Mouse (Mus musculus) large intestine, adult 2 months (tissue): ENCODE measurements around the gene Fryl. TPM values are rescaled to one million over a fixed set of nuclear protein-coding genes. Genes with fewer than 3 reads are reported as not detected.

ENCODE experiments used
- DNase-seq: peaks from one replicate; pipeline ENCODE4 v3.0.0-alpha.2; 2012; ENCODE audit warnings: low read depth, low spot score
- WGBS: fragments of 180-500 bp; shearing (Covaris S2); methylation state at CpG from one replicate; pipeline ENCODE4 v1.1.7; 2018; 5-methylcytosine and 5-hydroxymethylcytosine counted together
- polyA plus RNA-seq: library from polyadenylated mRNA; depleted of rRNA; stranded (reverse); fragments of >200 nt; gene quantifications from 2 replicates; pipeline ENCODE4 v1.2.3, GENCODE M21; 2012

The Fryl gene
- polyA plus RNA-seq, 1 experiment = 45.5 TPM

DNA sequence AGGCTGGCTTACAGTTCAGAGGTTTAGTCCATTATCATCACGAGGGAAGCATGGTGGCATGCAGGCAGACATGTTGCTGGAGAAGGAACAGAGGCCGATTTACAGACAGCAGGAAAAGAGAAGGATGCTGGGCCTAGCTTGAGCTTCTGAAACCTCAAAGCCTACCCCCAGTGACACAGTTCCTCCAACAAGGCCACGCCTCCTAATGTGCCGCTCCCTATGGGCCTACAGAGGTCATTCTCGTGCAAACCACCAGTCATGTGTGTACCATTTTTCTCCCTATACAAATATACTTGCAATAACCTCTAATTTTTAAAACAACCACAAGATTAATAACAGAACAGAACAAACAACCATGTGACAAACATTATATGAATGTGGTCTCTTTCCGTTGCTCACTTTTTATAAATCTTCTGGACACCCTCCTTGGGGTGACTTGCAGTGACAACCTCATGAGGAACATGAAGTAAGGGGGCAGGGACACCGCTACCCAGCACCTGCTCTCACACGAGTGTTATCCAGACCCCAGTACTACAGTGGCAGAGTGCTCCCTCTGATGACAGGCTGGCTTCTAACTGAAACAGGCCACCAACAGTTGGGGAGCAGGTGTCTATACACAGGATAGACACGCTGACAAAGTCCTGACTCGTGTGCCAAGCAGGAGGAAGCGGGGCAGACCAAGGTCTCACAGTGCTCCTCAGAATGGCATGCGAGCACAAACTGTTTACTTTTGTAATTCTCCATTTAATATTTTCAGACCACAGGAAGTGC is 80.9 kb downstream of the Fryl start:
- no peak for DNase-seq
- 77% methylated on average over 12 of the region's 12 CpGs for WGBS

DNA sequence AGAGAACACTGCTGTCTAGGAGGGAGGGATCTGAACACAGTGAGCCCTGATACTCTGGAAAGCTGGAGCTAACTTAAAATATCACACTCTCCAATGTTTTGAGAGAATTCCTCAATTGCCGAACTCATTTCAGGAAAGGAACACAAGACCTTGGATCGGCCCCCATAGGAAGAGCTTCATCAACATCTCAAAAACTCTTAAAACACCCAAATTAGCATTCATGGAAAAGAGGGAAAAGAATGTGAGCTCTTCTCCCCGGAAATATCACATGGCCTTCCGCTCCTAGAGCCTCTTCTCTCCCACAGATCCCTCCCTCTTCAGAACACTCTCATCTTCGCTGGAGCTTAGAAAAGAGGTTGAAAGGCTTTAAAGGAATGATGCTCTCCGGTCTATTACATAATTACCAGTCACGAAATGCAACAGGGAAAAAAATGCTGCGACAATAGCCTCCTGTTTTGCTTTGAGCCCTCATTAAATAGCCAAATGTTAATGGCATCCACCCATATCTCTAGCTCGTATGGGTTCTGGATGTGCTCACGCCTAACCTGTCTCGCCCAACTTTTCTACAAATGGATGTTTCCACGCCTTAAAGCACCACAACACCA is 84.4 kb downstream of the Fryl start:
- DNase-seq = no peak

GRCm38 (mm10) chr5:73171203-73171602 is 85.2 kb downstream of the Fryl start:
- WGBS = 29% methylated on average over 1 of the region's 1 CpGs
- no peak for DNase-seq

More for the DNA sequence above, 84.4 kb downstream of the Fryl start:
- WGBS = 65% methylated on average over 12 of the region's 12 CpGs

DNA sequence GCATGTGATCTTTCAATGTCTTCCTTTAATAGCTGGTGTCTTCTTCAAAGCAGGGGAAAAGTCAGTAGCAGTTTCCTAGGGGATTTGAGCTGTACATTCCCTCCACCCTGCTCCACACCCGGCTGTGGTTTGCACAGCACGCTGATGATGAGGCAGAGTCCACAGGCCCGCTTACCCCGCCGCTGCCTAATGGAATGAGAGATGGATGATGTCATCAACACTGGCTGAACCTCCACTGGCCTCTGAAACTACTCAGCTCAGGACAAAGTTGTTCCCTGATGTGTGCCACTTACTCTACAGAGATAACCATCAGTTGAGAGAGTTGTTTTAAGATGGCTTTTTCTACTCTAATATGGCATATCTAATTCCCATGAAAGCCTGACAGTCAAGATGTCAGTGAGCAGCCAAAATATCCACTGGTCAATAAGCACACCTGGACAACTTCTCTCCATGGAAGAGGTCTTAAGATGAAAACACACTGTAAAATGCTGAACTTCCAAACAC is 87.6 kb downstream of the Fryl start:
- DNase-seq = no peak
- WGBS = 10% methylated on average over 5 of the region's 5 CpGs

- 78% methylated on average over 18 of the region's 18 CpGs for WGBS
- no peak for DNase-seq
Measured at GRCm38 (mm10) chr5:73167976-73168768, 88.2 kb downstream of the Fryl start.

- no peak for DNase-seq
- 74% methylated on average over 6 of the region's 6 CpGs for WGBS
Measured at GRCm38 (mm10) chr5:73163970-73164369, 92.4 kb downstream of the Fryl start.

DNA sequence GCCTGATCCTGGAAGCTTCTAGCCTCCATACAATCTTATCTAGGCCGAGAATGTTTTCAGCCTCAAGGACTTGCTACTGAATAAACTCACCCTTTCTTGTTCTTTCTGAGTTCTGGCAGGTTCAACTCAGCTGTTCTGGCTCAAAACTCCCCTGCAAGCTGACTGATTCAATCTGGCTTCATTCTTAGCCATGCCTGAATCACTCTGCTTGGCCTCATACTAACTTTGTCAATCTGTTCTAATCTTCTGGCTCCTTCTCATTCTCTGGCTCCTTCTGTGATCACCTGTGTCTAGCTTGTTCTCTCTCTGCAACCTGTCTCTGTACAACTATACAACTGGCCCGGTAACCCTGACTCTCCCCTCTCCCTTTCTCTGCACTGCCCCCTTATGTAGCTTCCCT is 93.9 kb downstream of the Fryl start:
- WGBS = 77% methylated on average over 2 of the region's 2 CpGs
- no peak for DNase-seq

DNA sequence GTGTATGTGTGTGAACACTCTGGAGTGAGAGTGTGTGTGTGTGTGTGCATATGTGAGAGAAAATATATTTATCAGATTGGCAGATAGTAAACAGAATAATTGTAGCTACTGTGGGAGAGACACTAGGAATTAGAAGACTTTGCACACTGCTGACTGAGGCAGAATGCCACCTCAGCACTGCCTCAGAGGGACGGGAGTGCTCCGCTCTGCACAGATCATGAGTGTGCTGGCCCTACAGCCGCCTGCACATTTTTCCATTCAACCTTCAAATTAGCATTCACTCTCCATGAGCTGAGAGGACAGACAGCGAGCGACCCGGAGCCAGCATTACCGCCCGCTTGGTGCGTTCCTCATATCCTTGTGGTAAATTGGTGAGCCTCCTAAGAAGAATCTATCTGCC is 96.0 kb downstream of the Fryl start:
- 96% methylated on average over 9 of the region's 9 CpGs for WGBS
- DNase-seq = no peak

- DNase-seq = no peak
- 58% methylated on average over 6 of the region's 6 CpGs for WGBS
Measured at GRCm38 (mm10) chr5:73157502-73157901, 98.9 kb downstream of the Fryl start.

- no peak for DNase-seq
- 40% methylated on average over 5 of the region's 5 CpGs for WGBS
Measured at GRCm38 (mm10) chr5:73157009-73157408, 99.4 kb downstream of the Fryl start.

DNA sequence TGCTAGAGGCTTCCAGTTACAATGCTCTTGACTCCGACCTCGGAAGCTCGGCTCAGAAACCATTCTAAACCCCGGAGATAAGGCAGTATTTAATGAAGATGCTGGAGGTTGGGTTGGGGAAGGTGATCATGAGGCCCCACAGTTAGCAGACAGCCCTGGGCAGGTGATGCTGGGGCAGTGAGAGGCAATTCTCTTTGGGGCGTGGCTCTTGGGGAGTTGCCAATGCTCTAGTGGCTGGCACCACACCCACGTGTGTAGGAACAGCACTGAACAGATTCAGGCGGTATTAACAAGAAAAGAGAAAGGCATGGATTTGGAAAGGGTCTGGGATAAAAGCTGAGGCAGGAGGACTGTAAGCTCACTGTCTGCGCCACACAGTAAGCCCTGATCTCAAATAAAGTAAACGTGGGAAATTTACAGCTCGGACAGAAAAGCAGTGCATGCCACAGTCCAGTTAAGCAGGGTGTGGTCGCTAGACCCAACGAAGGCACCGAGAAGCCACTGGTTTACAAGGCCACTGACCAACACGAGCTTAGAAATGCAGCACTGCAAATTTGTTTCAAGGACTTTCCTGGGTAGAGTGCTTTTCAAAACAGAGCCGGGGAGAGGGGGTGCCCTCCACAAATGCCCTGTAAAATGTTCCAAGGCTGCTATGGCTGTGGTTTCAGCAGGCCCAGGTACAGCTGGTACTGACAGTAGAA is 100.0 kb downstream of the Fryl start:
- DNase-seq = peak; percentile 87
- 25% methylated on average over 15 of the region's 15 CpGs for WGBS

DNA sequence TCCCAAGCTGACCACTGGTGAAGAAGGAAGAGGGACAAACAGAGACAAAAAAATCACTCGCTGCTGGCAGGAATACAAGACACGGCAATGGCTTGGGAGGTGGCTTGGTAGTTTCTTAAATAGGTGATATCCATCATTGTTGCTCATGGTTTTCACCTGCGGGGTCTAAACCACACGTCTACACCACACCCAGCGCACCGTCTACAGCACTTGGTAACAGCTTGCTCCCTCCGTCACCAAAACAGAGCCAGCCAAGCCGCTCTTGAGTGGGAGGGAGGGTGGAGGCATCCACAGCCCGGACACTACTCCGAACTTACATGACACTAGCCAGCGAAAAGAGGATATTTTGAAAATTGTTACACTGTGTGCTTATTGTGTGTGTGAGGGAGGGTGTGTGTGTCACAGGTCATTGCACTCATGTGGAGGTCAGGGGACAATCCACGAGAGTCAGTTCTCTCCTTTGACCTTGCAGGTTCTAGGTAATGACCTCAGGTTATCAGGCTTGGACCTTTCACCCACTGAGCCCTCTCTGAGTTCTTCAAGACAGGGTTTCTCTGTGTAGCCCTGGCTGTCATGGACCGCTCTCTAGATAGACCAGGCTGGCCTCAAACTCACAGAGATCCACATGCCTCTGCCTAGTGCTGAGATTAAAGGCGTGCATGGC is 102.5 kb downstream of the Fryl start:
- WGBS = 93% methylated on average over 14 of the region's 14 CpGs
- DNase-seq = no peak

- peak; percentile 36 for DNase-seq
Measured at GRCm38 (mm10) chr5:73152206-73152605, 104.2 kb downstream of the Fryl start.

DNA sequence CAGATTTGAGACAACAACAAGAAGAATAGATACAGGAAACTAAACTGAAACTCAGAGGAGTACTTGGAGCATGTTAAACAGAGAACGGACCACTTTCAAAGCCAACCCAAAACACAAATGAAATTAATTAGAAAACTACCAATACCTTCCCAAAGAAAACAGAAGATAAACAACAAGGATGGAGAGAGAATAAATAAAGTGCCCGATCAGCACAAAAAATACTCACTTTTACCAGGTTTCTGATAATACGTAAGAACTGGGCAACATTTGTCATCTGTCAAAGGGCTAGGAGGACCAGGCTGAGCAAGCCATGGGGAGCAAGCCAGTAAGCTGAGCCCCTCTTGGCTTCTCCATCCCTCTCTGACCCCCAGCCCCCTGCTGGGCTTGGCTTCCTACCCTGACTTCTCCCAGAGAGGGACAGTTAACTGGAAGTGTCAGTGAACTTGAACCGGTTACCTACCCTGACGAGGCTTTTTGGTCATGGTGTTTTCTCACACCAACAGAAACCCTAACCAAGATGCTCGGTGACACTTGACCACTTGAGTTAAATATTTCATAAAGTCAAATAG is 105.5 kb downstream of the Fryl start:
- 90% methylated on average over 6 of the region's 6 CpGs for WGBS
- no peak for DNase-seq

DNA sequence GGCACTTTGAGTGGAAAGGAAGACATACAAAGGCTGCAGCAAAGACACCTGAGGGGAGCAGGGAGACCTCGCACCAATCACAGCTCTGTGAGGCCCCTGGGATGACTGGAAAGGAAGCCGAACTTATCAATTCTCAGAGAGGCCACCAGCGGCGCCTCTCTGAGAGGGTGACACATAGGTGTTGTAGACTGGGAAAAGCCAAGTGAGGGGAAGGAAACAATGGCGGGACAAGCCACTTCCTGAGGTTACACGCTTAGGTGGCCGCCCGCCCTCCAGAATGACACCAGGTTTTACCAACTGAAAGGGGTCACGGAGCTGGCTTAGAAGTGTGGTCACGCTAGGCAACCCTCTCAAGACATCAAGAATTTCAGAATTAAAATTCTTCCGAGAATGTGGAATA is 111.4 kb downstream of the Fryl start:
- no peak for DNase-seq
- WGBS = 83% methylated on average over 11 of the region's 11 CpGs

GRCm38 (mm10) chr5:73141712-73142111 is 114.7 kb downstream of the Fryl start:
- WGBS = 96% methylated on average over 2 of the region's 2 CpGs

GRCm38 (mm10) chr5:73141161-73141560 is 115.3 kb downstream of the Fryl start:
- WGBS = 91% methylated on average over 8 of the region's 8 CpGs
- DNase-seq = no peak

More at GRCm38 (mm10) chr5:73141712-73142111, 114.7 kb downstream of the Fryl start:
- no peak for DNase-seq

- DNase-seq = no peak
- WGBS = 68% methylated on average over 9 of the region's 9 CpGs
Measured at GRCm38 (mm10) chr5:73137561-73137960, 118.9 kb downstream of the Fryl start.

DNA sequence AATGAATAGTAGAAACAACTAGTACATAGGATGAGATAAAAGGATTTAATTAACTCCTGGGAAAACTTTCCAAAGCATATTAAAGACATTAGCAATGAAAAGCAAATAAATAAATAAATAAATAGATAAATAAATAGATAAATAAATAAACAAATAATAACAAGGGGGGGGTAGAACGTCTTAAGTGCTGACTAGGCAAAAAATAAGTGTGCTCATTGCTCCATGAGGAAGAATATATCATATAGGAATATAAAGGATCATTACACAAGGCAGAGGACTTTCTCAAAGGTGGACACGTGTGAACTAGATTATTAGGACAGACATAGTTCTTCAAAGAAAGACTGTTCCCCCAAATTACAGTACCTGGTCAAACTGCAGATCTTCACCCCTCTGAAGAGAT is 120.5 kb downstream of the Fryl start:
- no peak for DNase-seq
- WGBS = 72% methylated on average over 2 of the region's 2 CpGs
